Mouse (Mus musculus) stomach, embryonic 15.5 days (tissue): ENCODE results near the gene Gm17416. TPM values are rescaled to one million over a fixed set of nuclear protein-coding genes. Genes with fewer than 3 reads are reported as not detected.

Experiments used
- ATAC-seq: fragments of 200-750 bp; cut with Nextera tagmentation; 2 replicates; pipeline ENCODE4 v1.8.0; 2017; ENCODE audit warnings: low read depth, moderate number of reproducible peaks, moderate TSS enrichment; ENCODE audit not compliant: insufficient read depth, low FRiP score
- H3K27ac ChIP-seq: fragments of 300-500 bp; sonication (generic); 2 replicates; pipeline ENCODE4 v1.5.1; 2015; ENCODE audit warnings: mild to moderate bottlenecking, inconsistent platforms
- H3K27me3 ChIP-seq: fragments of 300-500 bp; sonication (generic); replicated peaks from 2 replicates; pipeline ENCODE4 v1.6.1; 2015; ENCODE audit warnings: inconsistent platforms
- H3K36me3 ChIP-seq: fragments of 300-500 bp; sonication (generic); 2 replicates; pipeline ENCODE4 v1.6.1; 2015; ENCODE audit warnings: inconsistent platforms
- H3K4me1 ChIP-seq: fragments of 300-500 bp; sonication (generic); 2 replicates; pipeline ENCODE4 v1.6.1; 2015; ENCODE audit warnings: inconsistent platforms
- H3K4me2 ChIP-seq: fragments of 300-500 bp; sonication (generic); 2 replicates; pipeline ENCODE4 v1.6.1; 2015; ENCODE audit warnings: mild to moderate bottlenecking, inconsistent platforms
- H3K4me3 ChIP-seq: fragments of 300-500 bp; sonication (generic); replicated peaks from 2 replicates; pipeline ENCODE4 v1.5.1; 2015; ENCODE audit warnings: inconsistent platforms
- H3K9ac ChIP-seq: fragments of 300-500 bp; sonication (generic); 2 replicates; pipeline ENCODE4 v1.6.1; 2015; ENCODE audit warnings: inconsistent platforms
- H3K9me3 ChIP-seq: fragments of 300-500 bp; sonication (generic); 2 replicates; pipeline ENCODE4 v1.6.1; 2016; ENCODE audit warnings: inconsistent platforms
- WGBS: fragments of 180-500 bp; shearing (Covaris S2); methylation state at CpG from one replicate; pipeline ENCODE4 v1.1.7; 2015; 5-methylcytosine and 5-hydroxymethylcytosine counted together
- polyA plus RNA-seq: library from polyadenylated mRNA; unstranded; fragments of >200 nt; fragmentation: Nextera tagmentation; extraction: Ambion mirVana; gene quantifications from 2 replicates; pipeline ENCODE4 v1.2.1, GENCODE M21; 2015

Gene Gm17416
- polyA plus RNA-seq, 1 experiment from 2014 or later, result not detected

GRCm38 (mm10) chr2:152573484-152573883 is 4.3 kb downstream of the Gm17416 start:
- H3K27ac ChIP-seq, result no peak overlapping the region
- H3K36me3 ChIP-seq, result no peaks in the 10 kb centered on the region
- H3K27me3 ChIP-seq, result no peaks in the 10 kb centered on the region
- no peaks in the 10 kb centered on the region for H3K9me3 ChIP-seq
- H3K4me2 ChIP-seq, result no peak overlapping the region
- H3K9ac ChIP-seq, result no peak overlapping the region
- H3K4me3 ChIP-seq, result no peak overlapping the region
- no peaks in the 10 kb centered on the region for H3K4me1 ChIP-seq
- ATAC-seq, result no peak
- WGBS, result 85% methylated on average over 8 of the region's 8 CpGs

- H3K36me3 ChIP-seq, result no peaks in the 10 kb centered on the region
- H3K9me3 ChIP-seq, result no peaks in the 10 kb centered on the region
- no peak within 1 kb of the TSS for H3K4me2 ChIP-seq
- H3K4me3 ChIP-seq, result no peak within 1 kb of the TSS
- no peaks in the 10 kb centered on the region for H3K4me1 ChIP-seq
- H3K27ac ChIP-seq, result no peak within 1 kb of the TSS
- ATAC-seq, result no peak
- no peak within 1 kb of the TSS for H3K9ac ChIP-seq
- H3K27me3 ChIP-seq, result no peaks in the 10 kb centered on the region
- 56% methylated on average over 7 of the region's 7 CpGs for WGBS
Observed at GRCm38 (mm10) chr2:152580107-152580506, 11.0 kb downstream of the Gm17416 start, which contains the start of gene Defb19. TSS of gene Defb19 (minus strand) at chr2:152580312.

- Histone ChIP-seq H3K4me2 (no peak overlapping the region), H3K4me1 (no peaks in the 10 kb centered on the region), H3K27me3 (no peaks in the 10 kb centered on the region), H3K36me3 (no peaks in the 10 kb centered on the region), H3K27ac (no peak overlapping the region), H3K4me3 (no peak overlapping the region), H3K9ac (no peak overlapping the region), H3K9me3 (no peaks in the 10 kb centered on the region)
- no peak for ATAC-seq
- 76% methylated on average over 11 of the region's 11 CpGs for WGBS
Observed at GRCm38 (mm10) chr2:152580612-152581011, 11.5 kb downstream of the Gm17416 start.

- H3K9me3 ChIP-seq, result no peaks in the 10 kb centered on the region
- 72% methylated on average over 4 of the region's 4 CpGs for WGBS
- no peak overlapping the region for H3K4me2 ChIP-seq
- no peaks in the 10 kb centered on the region for H3K27me3 ChIP-seq
- H3K27ac ChIP-seq, result no peak overlapping the region
- no peak overlapping the region for H3K9ac ChIP-seq
- H3K4me3 ChIP-seq, result no peak overlapping the region
- ATAC-seq, result no peak
- H3K36me3 ChIP-seq, result no peaks in the 10 kb centered on the region
- H3K4me1 ChIP-seq, result no peaks in the 10 kb centered on the region
Observed at GRCm38 (mm10) chr2:152586926-152587560, 17.9 kb downstream of the Gm17416 start.

- H3K4me2 ChIP-seq, result no peak overlapping the region
- H3K36me3 ChIP-seq, result no peaks in the 10 kb centered on the region
- 27% methylated on average over 2 of the region's 2 CpGs for WGBS
- no peak overlapping the region for H3K4me3 ChIP-seq
- H3K27me3 ChIP-seq, result no peaks in the 10 kb centered on the region
- no peak for ATAC-seq
- H3K27ac ChIP-seq, result no peak overlapping the region
- no peaks in the 10 kb centered on the region for H3K4me1 ChIP-seq
- no peak overlapping the region for H3K9ac ChIP-seq
- no peaks in the 10 kb centered on the region for H3K9me3 ChIP-seq
Observed at GRCm38 (mm10) chr2:152588450-152588849, 19.3 kb downstream of the Gm17416 start.

- Histone ChIP-seq H3K4me3 (no peak overlapping the region), H3K4me2 (no peak overlapping the region), H3K27me3 (no peaks in the 10 kb centered on the region), H3K9me3 (no peaks in the 10 kb centered on the region), H3K4me1 (no peaks in the 10 kb centered on the region), H3K36me3 (no peaks in the 10 kb centered on the region), H3K9ac (no peak overlapping the region), H3K27ac (no peak overlapping the region)
- no peak for ATAC-seq
- WGBS, result 35% methylated on average over 6 of the region's 6 CpGs
Observed at GRCm38 (mm10) chr2:152589021-152589420, 19.9 kb downstream of the Gm17416 start.

- Histone ChIP-seq H3K4me3 (no peak within 1 kb of the TSS), H3K36me3 (no peaks in the 10 kb centered on the region), H3K9ac (no peak within 1 kb of the TSS), H3K27ac (no peak within 1 kb of the TSS), H3K9me3 (no peaks in the 10 kb centered on the region), H3K4me2 (no peak within 1 kb of the TSS), H3K4me1 (no peaks in the 10 kb centered on the region), H3K27me3 (no peaks in the 10 kb centered on the region)
- ATAC-seq, result no peak
- 59% methylated on average over 7 of the region's 7 CpGs for WGBS
Observed at GRCm38 (mm10) chr2:152599299-152599698, 30.2 kb downstream of the Gm17416 start, which contains the start of gene Defb45. TSS of gene Defb45 (minus strand) at chr2:152599399.

GRCm38 (mm10) chr2:152600076-152600475 is 30.9 kb downstream of the Gm17416 start:
- no peaks in the 10 kb centered on the region for H3K27me3 ChIP-seq
- no peaks in the 10 kb centered on the region for H3K36me3 ChIP-seq
- no peak overlapping the region for H3K27ac ChIP-seq
- 60% methylated on average over 6 of the region's 6 CpGs for WGBS
- ATAC-seq, result no peak
- H3K4me3 ChIP-seq, result no peak overlapping the region
- H3K9me3 ChIP-seq, result no peaks in the 10 kb centered on the region
- H3K4me2 ChIP-seq, result no peak overlapping the region
- H3K4me1 ChIP-seq, result no peaks in the 10 kb centered on the region
- no peak overlapping the region for H3K9ac ChIP-seq

- no peak overlapping the region for H3K27ac ChIP-seq
- H3K36me3 ChIP-seq, result no peaks in the 10 kb centered on the region
- no peak for ATAC-seq
- 71% methylated on average over 4 of the region's 4 CpGs for WGBS
- no peaks in the 10 kb centered on the region for H3K4me1 ChIP-seq
- no peaks in the 10 kb centered on the region for H3K27me3 ChIP-seq
- H3K9ac ChIP-seq, result no peak overlapping the region
- no peak overlapping the region for H3K4me2 ChIP-seq
- no peaks in the 10 kb centered on the region for H3K9me3 ChIP-seq
- H3K4me3 ChIP-seq, result no peak overlapping the region
Observed at GRCm38 (mm10) chr2:152601275-152601960, 32.3 kb downstream of the Gm17416 start.

- no peak within 1 kb of the TSS for H3K9ac ChIP-seq
- WGBS, result 82% methylated on average over 15 of the region's 15 CpGs
- H3K4me2 ChIP-seq, result no peak within 1 kb of the TSS
- no peak within 1 kb of the TSS for H3K27ac ChIP-seq
- no peak within 1 kb of the TSS for H3K4me3 ChIP-seq
- no peaks in the 10 kb centered on the region for H3K4me1 ChIP-seq
- ATAC-seq, result no peak
- H3K36me3 ChIP-seq, result no peaks in the 10 kb centered on the region
- H3K27me3 ChIP-seq, result no peaks in the 10 kb centered on the region
- no peaks in the 10 kb centered on the region for H3K9me3 ChIP-seq
Observed at GRCm38 (mm10) chr2:152604057-152604456, 34.9 kb downstream of the Gm17416 start, which contains the start of gene Defb36. TSS of gene Defb36 (plus strand) at chr2:152604327.

GRCm38 (mm10) chr2:152607746-152608145 is 38.6 kb downstream of the Gm17416 start:
- Histone ChIP-seq H3K4me3 (no peak overlapping the region), H3K4me1 (no peaks in the 10 kb centered on the region), H3K27ac (no peak overlapping the region), H3K9ac (no peak overlapping the region), H3K9me3 (no peaks in the 10 kb centered on the region), H3K36me3 (no peaks in the 10 kb centered on the region), H3K4me2 (no peak overlapping the region), H3K27me3 (no peaks in the 10 kb centered on the region)
- 31% methylated on average over 6 of the region's 6 CpGs for WGBS
- no peak for ATAC-seq

- Histone ChIP-seq H3K4me1 (no peaks in the 10 kb centered on the region), H3K27me3 (no peaks in the 10 kb centered on the region), H3K9me3 (no peaks in the 10 kb centered on the region), H3K9ac (no peak overlapping the region), H3K36me3 (no peaks in the 10 kb centered on the region), H3K27ac (no peak overlapping the region), H3K4me3 (no peak overlapping the region), H3K4me2 (no peak overlapping the region)
- WGBS, result 91% methylated on average over 1 of the region's 1 CpGs
- no peak for ATAC-seq
Observed at GRCm38 (mm10) chr2:152608719-152609118, 39.6 kb downstream of the Gm17416 start.
